Mouse (Mus musculus) embryonic facial prominence, embryonic 10.5 days (tissue): ENCODE data around the gene Fnbp1. TPM values are rescaled to one million over a fixed set of nuclear protein-coding genes. Genes with fewer than 3 reads are reported as not detected.

Experiments
- DNase-seq: peaks from one replicate; pipeline ENCODE4 v3.0.0-alpha.2; 2017; ENCODE audit warnings: low spot score
- H3K27ac ChIP-seq: fragments of 300-500 bp; sonication (generic); replicated peaks from 2 replicates; pipeline ENCODE4 v1.5.1; 2016; ENCODE audit warnings: mild to moderate bottlenecking
- H3K27me3 ChIP-seq: fragments of 300-500 bp; sonication (generic); replicated peaks from 2 replicates; pipeline ENCODE4 v1.6.1; 2016; ENCODE audit warnings: low read depth, mild to moderate bottlenecking; ENCODE audit not compliant: poor library complexity, severe bottlenecking
- H3K36me3 ChIP-seq: fragments of 300-500 bp; sonication (generic); replicated peaks from 2 replicates; pipeline ENCODE4 v1.6.1; 2016; ENCODE audit warnings: mild to moderate bottlenecking, moderate library complexity
- H3K4me1 ChIP-seq: fragments of 300-500 bp; sonication (generic); 2 replicates; pipeline ENCODE4 v1.6.1; 2016
- H3K4me3 ChIP-seq: fragments of 300-500 bp; sonication (generic); 2 replicates; pipeline ENCODE4 v1.5.1; 2016; ENCODE audit warnings: mild to moderate bottlenecking, moderate library complexity
- H3K9me3 ChIP-seq: fragments of 300-500 bp; sonication (generic); 2 replicates; pipeline ENCODE4 v1.6.1; 2016; ENCODE audit warnings: mild to moderate bottlenecking
- WGBS: fragments of 180-500 bp; shearing (Covaris S2); methylation state at CpG from one replicate; pipeline ENCODE4 v1.1.7; 2016; 5-methylcytosine and 5-hydroxymethylcytosine counted together
- polyA plus RNA-seq: library from polyadenylated mRNA; unstranded; fragments of >200 nt; fragmentation: Nextera tagmentation; extraction: Ambion mirVana; gene quantifications from 2 replicates; pipeline ENCODE4 v1.2.1, GENCODE M21; 2016

The Fnbp1 gene
- polyA plus RNA-seq, 1 experiment from 2014 or later = 17.0 TPM

DNA sequence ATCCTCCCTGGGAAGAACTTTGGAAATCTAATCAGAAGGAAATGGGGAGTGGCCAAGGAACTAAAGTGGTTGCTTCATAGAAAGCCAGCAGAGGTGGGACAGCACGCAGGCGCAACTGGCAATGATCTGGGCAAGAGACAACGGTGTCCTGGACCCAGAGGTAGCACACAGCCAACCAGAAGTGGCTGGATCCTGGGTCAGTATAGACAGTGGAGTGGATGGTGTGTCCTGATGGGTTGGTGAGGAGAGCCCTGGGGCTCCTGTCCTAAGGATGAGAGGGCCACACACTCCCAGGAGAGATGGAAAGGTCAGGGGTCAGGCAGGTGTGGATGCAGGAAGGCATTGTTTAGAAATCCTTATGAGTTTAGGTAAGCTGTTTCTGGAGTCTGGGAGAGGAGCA is 40.5 kb downstream of the Fnbp1 start:
- no peaks in the 10 kb centered on the region for H3K27me3 ChIP-seq
- H3K4me3 ChIP-seq = no peak overlapping the region
- no peaks in the 10 kb centered on the region for H3K9me3 ChIP-seq
- WGBS = 94% methylated on average over 3 of the region's 3 CpGs
- peaks cover 19% of the 10 kb centered on the region for H3K36me3 ChIP-seq
- no peak for DNase-seq
- no peak overlapping the region for H3K27ac ChIP-seq
- H3K4me1 ChIP-seq = peaks cover 17% of the 10 kb centered on the region

DNA sequence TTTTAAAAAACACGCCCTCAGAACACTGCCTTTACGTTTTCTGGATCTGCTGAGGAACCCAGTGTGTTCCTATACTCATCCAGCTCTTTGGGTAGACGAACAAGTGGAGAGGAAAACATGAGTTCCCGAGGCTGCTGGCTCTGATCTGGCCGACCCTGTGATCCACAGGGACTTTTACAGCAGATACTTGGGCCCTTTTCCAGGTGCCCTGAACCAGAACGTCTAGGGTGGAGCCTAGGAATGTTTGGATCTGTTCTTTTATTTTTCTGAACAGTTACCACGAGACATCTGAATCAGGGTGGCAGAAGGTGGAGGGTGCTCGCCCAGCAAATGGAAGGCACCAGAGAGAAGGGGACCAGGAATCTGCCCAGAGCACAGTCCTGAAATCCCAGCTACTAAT is 42.7 kb downstream of the Fnbp1 start:
- no peak overlapping the region for H3K4me3 ChIP-seq
- no peaks in the 10 kb centered on the region for H3K9me3 ChIP-seq
- 89% methylated on average over 8 of the region's 8 CpGs for WGBS
- no peaks in the 10 kb centered on the region for H3K27me3 ChIP-seq
- H3K27ac ChIP-seq = no peak overlapping the region
- H3K36me3 ChIP-seq = peaks cover 26% of the 10 kb centered on the region
- DNase-seq = no peak
- peaks cover 22% of the 10 kb centered on the region for H3K4me1 ChIP-seq

DNA sequence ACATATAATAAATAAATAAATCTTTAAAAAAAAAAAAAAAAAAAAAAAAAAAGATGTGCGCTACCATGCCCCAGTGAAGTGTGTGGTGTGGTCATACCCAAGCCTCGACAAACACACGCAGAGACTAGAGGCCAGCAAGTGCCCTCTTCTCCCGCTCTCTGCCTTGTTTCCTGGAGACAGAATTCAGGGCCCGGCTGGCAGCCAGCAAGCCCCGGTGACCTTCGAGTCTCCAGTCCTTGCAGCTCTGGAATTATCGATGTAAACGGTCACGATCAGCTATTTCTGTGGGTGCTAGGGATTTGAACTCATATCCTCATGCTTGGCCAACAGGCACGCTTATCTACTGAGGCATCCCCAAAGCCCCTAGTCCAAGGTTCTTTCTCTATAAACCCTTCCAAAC is 43.2 kb downstream of the Fnbp1 start:
- no peaks in the 10 kb centered on the region for H3K27me3 ChIP-seq
- peaks cover 21% of the 10 kb centered on the region for H3K4me1 ChIP-seq
- DNase-seq = no peak
- 93% methylated on average over 11 of the region's 11 CpGs for WGBS
- peaks cover 30% of the 10 kb centered on the region for H3K36me3 ChIP-seq
- no peaks in the 10 kb centered on the region for H3K9me3 ChIP-seq
- H3K27ac ChIP-seq = no peak overlapping the region
- H3K4me3 ChIP-seq = no peak overlapping the region

DNA sequence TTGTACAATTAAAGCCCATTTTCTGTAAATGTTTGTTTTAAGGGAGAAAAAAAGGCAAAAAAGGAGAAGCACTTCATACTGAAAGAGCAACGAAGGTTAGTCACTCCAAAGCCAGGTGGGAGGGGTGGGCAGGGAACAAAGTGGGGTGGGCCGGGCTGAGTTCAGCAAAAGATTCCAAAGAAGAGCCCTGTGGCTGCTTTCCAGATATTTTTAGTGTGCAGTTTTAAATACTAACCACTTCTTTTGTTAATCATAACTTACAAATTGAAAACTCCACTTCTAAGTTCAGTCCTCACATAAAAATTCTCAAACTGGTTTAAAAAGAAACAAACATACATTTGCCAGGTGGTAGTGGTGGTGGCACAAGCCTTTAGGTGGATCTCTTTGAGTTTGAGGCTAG is 44.5 kb downstream of the Fnbp1 start:
- no peaks in the 10 kb centered on the region for H3K9me3 ChIP-seq
- H3K4me1 ChIP-seq = peaks cover 16% of the 10 kb centered on the region
- H3K36me3 ChIP-seq = peaks cover 33% of the 10 kb centered on the region
- H3K27me3 ChIP-seq = no peaks in the 10 kb centered on the region
- DNase-seq = no peak
- H3K27ac ChIP-seq = no peak overlapping the region
- no peak overlapping the region for H3K4me3 ChIP-seq
- 91% methylated on average over 2 of the region's 2 CpGs for WGBS

DNA sequence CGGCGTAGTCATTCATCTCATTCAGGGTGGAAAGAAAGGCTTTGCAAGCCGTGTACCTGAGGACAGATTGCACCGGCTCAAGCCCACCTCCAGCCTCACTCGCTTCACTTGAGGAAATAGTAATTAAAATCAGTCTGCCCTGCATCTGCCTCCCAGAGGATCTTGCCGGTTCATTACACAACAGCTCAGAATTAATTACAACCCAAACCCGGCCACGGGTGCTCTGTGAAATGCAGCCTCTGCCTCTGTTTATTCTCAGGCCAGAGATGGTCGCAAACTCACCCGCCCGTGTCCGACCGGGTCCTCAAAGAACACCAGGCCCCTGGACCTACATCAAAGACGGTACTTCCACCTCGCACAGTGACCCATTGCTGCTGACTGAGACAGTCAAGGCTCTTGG is 45.7 kb downstream of the Fnbp1 start:
- no peak overlapping the region for H3K27ac ChIP-seq
- H3K9me3 ChIP-seq = no peaks in the 10 kb centered on the region
- no peaks in the 10 kb centered on the region for H3K27me3 ChIP-seq
- no peak overlapping the region for H3K4me3 ChIP-seq
- H3K4me1 ChIP-seq = peaks cover 10% of the 10 kb centered on the region
- H3K36me3 ChIP-seq = peaks cover 25% of the 10 kb centered on the region
- no peak for DNase-seq
- WGBS = 86% methylated on average over 15 of the region's 15 CpGs

DNA sequence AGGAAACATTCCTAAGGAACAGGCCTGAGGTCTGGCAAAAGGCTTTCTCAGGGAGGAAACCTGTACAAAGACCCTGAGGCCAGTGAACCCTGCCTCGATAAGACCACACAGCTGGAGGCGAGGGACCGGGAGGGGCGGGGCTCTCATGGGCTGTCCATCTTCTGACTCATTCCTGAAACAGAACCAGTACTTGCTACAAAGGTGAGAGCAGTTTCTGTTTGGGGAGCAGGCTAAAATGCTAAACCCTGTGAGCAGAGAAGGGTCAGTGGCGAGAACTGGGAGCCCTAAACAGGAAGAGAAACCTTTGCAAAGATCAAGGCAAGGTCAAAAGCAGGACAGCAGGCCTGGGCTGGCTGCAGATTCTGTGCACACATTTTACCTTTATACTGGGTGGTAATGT is 47.2 kb downstream of the Fnbp1 start:
- Histone ChIP-seq H3K9me3 (no peaks in the 10 kb centered on the region), H3K4me3 (no peak overlapping the region), H3K4me1 (peaks cover 16% of the 10 kb centered on the region), H3K27me3 (no peaks in the 10 kb centered on the region), H3K36me3 (peaks cover 22% of the 10 kb centered on the region), H3K27ac (no peak overlapping the region)
- 42% methylated on average over 5 of the region's 5 CpGs for WGBS
- no peak for DNase-seq

DNA sequence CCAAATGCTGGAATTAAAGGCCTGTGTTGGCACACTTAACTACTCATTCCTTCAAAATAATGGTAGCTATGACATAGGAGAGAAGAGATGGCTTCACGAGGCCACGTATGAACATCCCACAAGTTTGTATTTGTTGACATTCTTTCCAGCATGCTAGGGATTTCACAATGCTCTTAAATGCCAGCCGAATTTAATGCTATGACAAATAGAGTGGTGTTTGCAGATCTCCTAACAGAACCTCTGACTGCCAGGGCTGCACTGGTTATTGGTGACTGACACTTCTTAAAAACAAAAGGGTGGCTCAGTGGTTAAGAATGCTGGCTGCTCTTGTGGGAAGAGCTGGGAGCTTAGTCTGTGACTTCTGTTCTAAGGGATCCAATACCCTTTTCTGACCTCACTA is 48.9 kb downstream of the Fnbp1 start:
- Histone ChIP-seq H3K27ac (no peak overlapping the region), H3K9me3 (no peaks in the 10 kb centered on the region), H3K36me3 (peaks cover 22% of the 10 kb centered on the region), H3K27me3 (no peaks in the 10 kb centered on the region), H3K4me1 (peaks cover 31% of the 10 kb centered on the region), H3K4me3 (no peak overlapping the region)
- DNase-seq = no peak
- WGBS = 90% methylated on average over 3 of the region's 3 CpGs

DNA sequence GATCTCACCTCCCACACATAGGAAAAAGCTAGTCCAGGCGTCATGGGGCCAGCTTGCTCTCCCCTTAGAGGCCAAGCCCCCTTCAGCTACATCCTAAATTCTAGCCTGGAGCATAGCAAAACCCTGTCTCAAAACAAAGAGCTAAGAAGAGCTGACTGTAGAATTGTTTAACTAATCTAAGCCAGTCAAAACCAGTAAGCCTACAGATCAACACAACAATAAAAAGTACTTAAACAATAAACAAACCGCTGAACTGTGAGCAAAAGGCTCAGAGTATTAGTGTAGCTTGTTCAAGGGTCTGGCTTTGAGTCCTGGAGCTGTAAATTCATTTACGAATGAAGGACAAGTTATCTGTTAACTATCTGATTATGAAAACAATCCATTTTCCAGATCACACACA is 50.6 kb downstream of the Fnbp1 start:
- peaks cover 22% of the 10 kb centered on the region for H3K36me3 ChIP-seq
- DNase-seq = no peak
- peaks cover 49% of the 10 kb centered on the region for H3K4me1 ChIP-seq
- H3K9me3 ChIP-seq = no peaks in the 10 kb centered on the region
- H3K27ac ChIP-seq = no peak overlapping the region
- H3K27me3 ChIP-seq = no peaks in the 10 kb centered on the region
- H3K4me3 ChIP-seq = no peak overlapping the region
- 61% methylated on average over 3 of the region's 3 CpGs for WGBS

DNA sequence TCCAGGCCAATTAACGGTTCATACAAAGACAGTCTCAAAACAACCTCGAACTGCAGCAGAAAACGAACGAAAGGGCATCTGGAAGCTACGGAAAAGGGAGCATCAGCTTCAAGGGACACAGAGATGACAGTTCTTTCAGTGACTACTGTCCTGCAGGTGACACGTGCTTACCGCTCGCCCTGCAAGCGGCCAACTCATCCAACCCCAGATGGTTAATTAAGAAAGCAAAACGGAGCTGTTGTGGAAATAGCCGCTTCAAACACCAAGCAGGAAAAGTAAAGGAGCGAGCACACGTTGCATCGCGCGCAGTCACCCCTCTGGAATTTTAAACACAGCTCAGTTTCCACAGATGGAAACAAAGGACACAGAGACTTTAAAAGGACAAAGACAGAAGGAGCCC is 52.2 kb downstream of the Fnbp1 start:
- H3K27ac ChIP-seq = peak overlapping the region; percentile 62; the same call in 1 of the 2 replicates
- peaks cover 53% of the 10 kb centered on the region for H3K4me1 ChIP-seq
- H3K36me3 ChIP-seq = peaks cover 19% of the 10 kb centered on the region
- no peak for DNase-seq
- no peaks in the 10 kb centered on the region for H3K9me3 ChIP-seq
- no peak overlapping the region for H3K4me3 ChIP-seq
- 69% methylated on average over 16 of the region's 16 CpGs for WGBS
- H3K27me3 ChIP-seq = no peaks in the 10 kb centered on the region

DNA sequence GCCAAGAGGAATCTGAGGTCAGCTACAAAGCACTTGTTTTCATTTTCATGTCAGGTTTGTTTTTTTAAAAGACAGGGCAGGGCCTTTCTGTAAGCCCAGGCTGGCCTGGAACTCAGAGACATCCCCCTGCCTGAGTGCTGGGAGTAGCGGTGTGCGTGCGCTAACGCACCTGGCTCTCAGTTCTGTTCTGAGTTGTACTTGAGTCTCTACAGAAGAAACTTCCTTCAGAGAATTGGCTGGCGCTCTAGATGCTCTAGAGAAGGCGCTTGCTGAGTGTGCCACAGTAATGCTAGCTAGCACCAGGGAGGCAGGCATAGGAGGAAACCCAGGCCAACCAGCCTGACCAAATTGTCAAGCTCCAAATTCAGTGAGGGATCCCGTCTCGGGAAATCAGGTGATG is 52.9 kb downstream of the Fnbp1 start:
- DNase-seq = no peak
- H3K36me3 ChIP-seq = peaks cover 25% of the 10 kb centered on the region
- WGBS = 70% methylated on average over 8 of the region's 8 CpGs
- H3K4me1 ChIP-seq = peaks cover 50% of the 10 kb centered on the region
- peak overlapping the region; percentile 62 for H3K27ac ChIP-seq
- peaks cover 6% of the 10 kb centered on the region; the same call in 1 of the 2 replicates for H3K9me3 ChIP-seq
- H3K4me3 ChIP-seq = no peak overlapping the region
- H3K27me3 ChIP-seq = no peaks in the 10 kb centered on the region

DNA sequence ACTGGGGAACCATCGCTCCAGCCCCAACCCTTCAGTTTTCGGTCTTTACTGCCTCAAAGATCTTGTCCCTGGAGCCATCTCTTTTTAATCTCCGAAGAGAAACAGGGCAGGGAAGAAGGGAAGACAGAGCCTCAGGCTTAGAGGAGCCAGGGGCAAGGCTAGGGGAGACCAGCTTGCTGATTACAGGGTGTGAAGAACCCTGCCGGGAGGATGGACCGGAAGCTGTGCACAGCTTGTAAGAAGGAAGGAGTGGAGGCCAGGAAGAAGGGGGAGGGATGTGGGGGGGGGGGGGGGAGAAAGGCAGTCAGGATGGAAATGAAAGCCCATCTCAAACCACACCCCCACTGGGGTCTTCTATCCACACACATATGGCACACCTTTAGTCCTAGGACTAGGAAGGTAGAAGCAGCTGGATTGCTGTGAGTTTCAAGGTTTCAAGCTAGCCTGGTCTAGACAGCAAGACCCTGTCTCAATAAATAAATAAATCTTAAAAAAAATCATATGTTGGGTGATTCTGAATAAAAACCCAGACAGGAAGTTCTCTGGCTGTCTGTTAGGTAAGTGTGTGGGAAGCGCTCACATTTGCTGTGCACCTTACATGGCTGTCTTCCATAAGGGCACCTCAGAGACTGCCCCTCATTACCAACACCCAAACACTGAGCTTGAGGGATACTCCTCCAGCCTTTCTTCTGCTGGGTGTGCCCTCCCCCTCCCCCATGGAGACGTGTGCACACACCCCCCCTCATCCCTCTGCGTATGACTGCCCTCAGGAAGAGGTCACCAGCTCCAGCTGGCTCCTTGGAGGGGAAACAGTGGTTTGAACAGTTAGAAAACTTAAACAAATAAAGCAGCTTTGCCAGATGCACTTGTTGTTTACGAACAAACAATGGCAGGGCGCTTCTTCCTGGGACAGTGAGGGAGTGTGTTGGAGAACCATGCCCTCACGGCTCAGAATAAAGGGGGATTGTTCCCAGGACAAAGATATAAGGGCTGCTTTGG is 53.8 kb downstream of the Fnbp1 start:
- Histone ChIP-seq H3K4me1 (peaks cover 51% of the 10 kb centered on the region), H3K27me3 (no peaks in the 10 kb centered on the region), H3K4me3 (no peak overlapping the region), H3K9me3 (peaks cover 7% of the 10 kb centered on the region; the same call in 1 of the 2 replicates), H3K36me3 (peaks cover 29% of the 10 kb centered on the region), H3K27ac (peak overlapping the region; percentile 62)
- WGBS = 21% methylated on average over 11 of the region's 11 CpGs
- DNase-seq = peak; percentile 53

DNA sequence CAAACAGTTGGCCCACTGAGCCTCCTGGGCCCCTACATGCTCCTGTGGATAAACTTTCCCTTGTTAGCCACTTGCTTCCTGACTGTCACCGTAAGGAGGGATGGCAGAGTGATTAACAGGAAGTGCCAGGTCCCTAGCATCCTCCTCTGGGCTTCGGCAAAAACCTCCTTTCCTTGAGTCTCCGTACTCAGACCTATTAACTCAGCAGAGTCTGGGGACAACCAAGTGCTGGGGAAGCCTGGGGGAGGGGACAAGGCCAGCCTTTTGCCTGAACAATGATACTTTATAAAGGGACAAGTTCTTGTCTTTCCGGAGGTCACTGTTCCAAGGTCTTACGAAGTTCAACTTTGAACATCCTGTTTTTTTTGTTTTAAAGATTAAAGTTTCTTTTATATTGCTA is 54.7 kb downstream of the Fnbp1 start:
- Histone ChIP-seq H3K4me3 (no peak overlapping the region), H3K9me3 (peaks cover 7% of the 10 kb centered on the region; the same call in 1 of the 2 replicates), H3K27ac (peak overlapping the region; percentile 12), H3K4me1 (peaks cover 54% of the 10 kb centered on the region), H3K27me3 (no peaks in the 10 kb centered on the region), H3K36me3 (peaks cover 33% of the 10 kb centered on the region)
- 30% methylated on average over 5 of the region's 5 CpGs for WGBS
- no peak for DNase-seq

DNA sequence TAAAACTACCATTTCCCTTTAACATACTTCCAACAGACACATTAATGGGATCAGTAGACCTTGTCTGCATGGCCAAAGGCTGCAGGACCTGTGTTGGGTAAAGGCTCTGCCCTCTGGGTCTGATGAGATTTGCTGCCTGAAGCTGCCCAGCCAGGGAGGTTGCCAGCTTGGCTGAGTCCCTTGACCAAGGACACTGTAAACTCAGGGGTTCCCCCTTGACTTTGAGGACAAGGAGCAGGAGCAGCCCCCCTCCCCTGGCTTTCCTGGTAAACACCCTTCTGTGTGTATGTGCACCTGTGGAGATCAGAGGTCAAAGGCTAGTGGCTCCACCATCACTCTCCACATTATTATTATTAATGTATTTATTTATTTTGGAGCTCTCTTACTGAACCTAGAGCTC is 55.3 kb downstream of the Fnbp1 start:
- no peak overlapping the region for H3K4me3 ChIP-seq
- DNase-seq = no peak
- H3K27me3 ChIP-seq = no peaks in the 10 kb centered on the region
- peaks cover 33% of the 10 kb centered on the region for H3K36me3 ChIP-seq
- peak overlapping the region; percentile 12; the same call in 1 of the 2 replicates for H3K27ac ChIP-seq
- peaks cover 7% of the 10 kb centered on the region; the same call in 1 of the 2 replicates for H3K9me3 ChIP-seq
- H3K4me1 ChIP-seq = peaks cover 54% of the 10 kb centered on the region
